Mouse (Mus musculus): ENCODE measurements at regions not wholly inside any gene's neighbourhood (a gene's known extent, or its start where the extent isn't known, plus 50 kb on each side); places are given as distances from the start of the nearest gene placed in this dataset.

GRCm38 (mm10) chr15:62568788-62569713, 1275.9 kb downstream of the Gsdmc2 start:
- Histone ChIP-seq H3K4me1 (replicated peaks; ENCODE audit: insufficient read depth, low read length) (no peaks in the 10 kb centered on the region), H3K36me3 (ENCODE audit: insufficient read depth, low read length) (no peaks in the 10 kb centered on the region), H3K9ac (ENCODE audit: low read depth, low read length) (no peak overlapping the region), H3K9me3 (replicated peaks; ENCODE audit: low read length) (no peaks in the 10 kb centered on the region), H3K4me3 (replicated peaks; ENCODE audit: low read depth, low read length) (no peak overlapping the region), H3K27me3 (ENCODE audit: insufficient read depth, low read length) (no peaks in the 10 kb centered on the region), H3K4me2 (ENCODE audit: low read length) (no peak overlapping the region), H3K27ac (no peak overlapping the region)
- DNase-seq (ENCODE audit: low spot score) (no peak), ATAC-seq (replicated peaks; ENCODE audit: low FRiP score, low read depth) (no peak)
- no peak for TF ChIP-seq CTCF (IDR thresholded peaks at IDR 0.05; ENCODE audit: low read depth)
- 55% methylated on average over 7 of the region's 7 CpGs for WGBS

GRCm38 (mm10) chr15:62567431-62567830, 1277.5 kb downstream of the Gsdmc2 start:
- Histone ChIP-seq H3K9me3 (replicated peaks; ENCODE audit: low read length) (no peaks in the 10 kb centered on the region), H3K4me1 (replicated peaks; ENCODE audit: insufficient read depth, low read length) (no peaks in the 10 kb centered on the region), H3K4me2 (ENCODE audit: low read length) (no peak overlapping the region), H3K27ac (no peak overlapping the region), H3K27me3 (ENCODE audit: insufficient read depth, low read length) (no peaks in the 10 kb centered on the region), H3K4me3 (replicated peaks; ENCODE audit: low read depth, low read length) (no peak overlapping the region), H3K9ac (ENCODE audit: low read depth, low read length) (no peak overlapping the region), H3K36me3 (ENCODE audit: insufficient read depth, low read length) (no peaks in the 10 kb centered on the region)
- WGBS: 74% methylated on average over 4 of the region's 4 CpGs
- no peak for DNase-seq (ENCODE audit: low spot score)
- no peak for TF ChIP-seq CTCF (IDR thresholded peaks at IDR 0.05; ENCODE audit: low read depth)
- no peak for ATAC-seq (replicated peaks; ENCODE audit: low FRiP score, low read depth)

GRCm38 (mm10) chr15:62566106-62566511, 1278.9 kb downstream of the Gsdmc2 start:
- no peaks in the 10 kb centered on the region for H3K4me1 ChIP-seq (replicated peaks; ENCODE audit: insufficient read depth, low read length)
- no peak overlapping the region for H3K27ac ChIP-seq
- no peaks in the 10 kb centered on the region for H3K9me3 ChIP-seq (replicated peaks; ENCODE audit: low read length)
- no peak overlapping the region for H3K4me3 ChIP-seq (replicated peaks; ENCODE audit: low read depth, low read length)
- no peak overlapping the region for H3K9ac ChIP-seq (ENCODE audit: low read depth, low read length)
- TF ChIP-seq CTCF (IDR thresholded peaks at IDR 0.05; ENCODE audit: low read depth): no peak
- ATAC-seq (replicated peaks; ENCODE audit: low FRiP score, low read depth) (no peak), DNase-seq (ENCODE audit: low spot score) (peak; percentile 55)
- 8% methylated on average over 7 of the region's 7 CpGs for WGBS
- H3K4me2 ChIP-seq (ENCODE audit: low read length): peak overlapping the region; percentile 27; the same call in 1 of the 2 replicates
- no peaks in the 10 kb centered on the region for H3K27me3 ChIP-seq (ENCODE audit: insufficient read depth, low read length)
- no peaks in the 10 kb centered on the region for H3K36me3 ChIP-seq (ENCODE audit: insufficient read depth, low read length)

GRCm38 (mm10) chr15:62533233-62533632, 1311.7 kb downstream of the Gsdmc2 start:
- WGBS: 49% methylated on average over 2 of the region's 2 CpGs
- peak; percentile 27 for DNase-seq (ENCODE audit: low spot score)

GRCm38 (mm10) chr15:62528975-62529374, 1316.0 kb downstream of the Gsdmc2 start:
- peak; percentile 29; the same call in 1 of the 2 replicates for TF ChIP-seq CTCF (IDR thresholded peaks at IDR 0.05; ENCODE audit: low read depth)
- Histone ChIP-seq H3K4me3 (replicated peaks; ENCODE audit: low read depth, low read length) (no peak overlapping the region), H3K36me3 (ENCODE audit: insufficient read depth, low read length) (no peaks in the 10 kb centered on the region), H3K9me3 (replicated peaks; ENCODE audit: low read length) (no peaks in the 10 kb centered on the region), H3K27ac (no peak overlapping the region), H3K4me2 (ENCODE audit: low read length) (no peak overlapping the region), H3K4me1 (replicated peaks; ENCODE audit: insufficient read depth, low read length) (no peaks in the 10 kb centered on the region), H3K9ac (ENCODE audit: low read depth, low read length) (no peak overlapping the region), H3K27me3 (ENCODE audit: insufficient read depth, low read length) (no peaks in the 10 kb centered on the region)
- ATAC-seq (replicated peaks; ENCODE audit: low FRiP score, low read depth) (no peak), DNase-seq (ENCODE audit: low spot score) (no peak)
- WGBS: 60% methylated on average over 3 of the region's 3 CpGs

More at GRCm38 (mm10) chr15:62533233-62533632, 1311.7 kb downstream of the Gsdmc2 start:
- Histone ChIP-seq H3K9me3 (replicated peaks; ENCODE audit: low read length) (no peaks in the 10 kb centered on the region), H3K27ac (no peak overlapping the region), H3K36me3 (ENCODE audit: insufficient read depth, low read length) (no peaks in the 10 kb centered on the region), H3K4me2 (ENCODE audit: low read length) (no peak overlapping the region), H3K4me3 (replicated peaks; ENCODE audit: low read depth, low read length) (no peak overlapping the region), H3K4me1 (replicated peaks; ENCODE audit: insufficient read depth, low read length) (no peaks in the 10 kb centered on the region), H3K9ac (ENCODE audit: low read depth, low read length) (no peak overlapping the region), H3K27me3 (ENCODE audit: insufficient read depth, low read length) (no peaks in the 10 kb centered on the region)
- no peak for ATAC-seq (replicated peaks; ENCODE audit: low FRiP score, low read depth)
- no peak for TF ChIP-seq CTCF (IDR thresholded peaks at IDR 0.05; ENCODE audit: low read depth)

GRCm38 (mm10) chr15:62524628-62525027, 1320.3 kb downstream of the Gsdmc2 start:
- H3K36me3 ChIP-seq (ENCODE audit: insufficient read depth, low read length): no peaks in the 10 kb centered on the region
- peak; percentile 32 for DNase-seq (ENCODE audit: low spot score)
- H3K9ac ChIP-seq (ENCODE audit: low read depth, low read length): no peak overlapping the region
- H3K4me1 ChIP-seq (replicated peaks; ENCODE audit: insufficient read depth, low read length): no peaks in the 10 kb centered on the region
- TF ChIP-seq CTCF (IDR thresholded peaks at IDR 0.05; ENCODE audit: low read depth): no peak
- H3K27ac ChIP-seq: peak overlapping the region; percentile 62; the same call in 1 of the 2 replicates
- no peak overlapping the region for H3K4me2 ChIP-seq (ENCODE audit: low read length)
- no peaks in the 10 kb centered on the region for H3K27me3 ChIP-seq (ENCODE audit: insufficient read depth, low read length)
- H3K9me3 ChIP-seq (replicated peaks; ENCODE audit: low read length): no peaks in the 10 kb centered on the region
- WGBS: 22% methylated on average over 2 of the region's 2 CpGs
- no peak overlapping the region for H3K4me3 ChIP-seq (replicated peaks; ENCODE audit: low read depth, low read length)
- no peak for ATAC-seq (replicated peaks; ENCODE audit: low FRiP score, low read depth)
